Mouse (Mus musculus): ENCODE measurements around the gene Padi6.

The Padi6 gene

GRCm38 (mm10) chr4:140704166-140704565 lies 38.3 kb downstream of the Padi6 start:
- DNase-seq = no peak

GRCm38 (mm10) chr4:140703636-140704035 lies 38.8 kb downstream of the Padi6 start:
- DNase-seq = no peak

- peak; percentile 87 to 90 for DNase-seq
Measured at GRCm38 (mm10) chr4:140702611-140703327, 39.7 kb downstream of the Padi6 start.

- DNase-seq = peak; percentile 72 to 82
Measured at GRCm38 (mm10) chr4:140701716-140702561, 40.5 kb downstream of the Padi6 start.

- DNase-seq = peak; percentile 81 to 84
Measured at GRCm38 (mm10) chr4:140701049-140701715, 41.3 kb downstream of the Padi6 start.

- DNase-seq = peak in 1 of 2 experiments; percentile 29
Measured at GRCm38 (mm10) chr4:140700269-140701018, 42.0 kb downstream of the Padi6 start, which contains the start of gene Rcc2. Gene Rcc2 (plus strand): TSS chr4:140700541.

- peak; percentile 51 to 67 for DNase-seq
Measured at GRCm38 (mm10) chr4:140699441-140700127, 42.9 kb downstream of the Padi6 start.

GRCm38 (mm10) chr4:140695675-140696585 lies 46.5 kb downstream of the Padi6 start:
- no peak for DNase-seq

GRCm38 (mm10) chr4:140695146-140695545 lies 47.3 kb downstream of the Padi6 start:
- DNase-seq = no peak

- no peak for DNase-seq
Measured at GRCm38 (mm10) chr4:140694551-140695060, 47.8 kb downstream of the Padi6 start.

GRCm38 (mm10) chr4:140693513-140693912 lies 48.9 kb downstream of the Padi6 start:
- DNase-seq = no peak

GRCm38 (mm10) chr4:140691481-140691880 lies 51.0 kb downstream of the Padi6 start:
- no peak for DNase-seq

- DNase-seq = peak; percentile 35 to 53
Measured at GRCm38 (mm10) chr4:140689873-140690655, 52.4 kb downstream of the Padi6 start.

- no peak for DNase-seq
Measured at GRCm38 (mm10) chr4:140688826-140689425, 53.5 kb downstream of the Padi6 start.

- no peak for DNase-seq
Measured at GRCm38 (mm10) chr4:140688044-140688825, 54.2 kb downstream of the Padi6 start.

- no peak for DNase-seq
Measured at GRCm38 (mm10) chr4:140684881-140685303, 57.6 kb downstream of the Padi6 start.

- no peak for DNase-seq
Measured at GRCm38 (mm10) chr4:140684141-140684871, 58.1 kb downstream of the Padi6 start.

- DNase-seq = no peak
Measured at GRCm38 (mm10) chr4:140683608-140684007, 58.8 kb downstream of the Padi6 start.

Measured in thymus, postnatal 36 days (tissue).